Mouse (Mus musculus) liver, embryonic 18 days (tissue): Measurements from ENCODE around the gene Pdcd4. TPM values are rescaled to one million over a fixed set of nuclear protein-coding genes. Genes with fewer than 3 reads are reported as not detected.

Experiments
- polyA plus RNA-seq: library from polyadenylated mRNA; depleted of rRNA; stranded (reverse); fragments of >200 nt; gene quantifications from 2 replicates; pipeline ENCODE4 v1.2.3, GENCODE M21; 2012; rRNA removed

The Pdcd4 gene
- polyA plus RNA-seq: 10.9 and 11.7 TPM in 2 replicates

GRCm38 (mm10) chr19:53892061-53892460 lies at the start of gene Pdcd4:
TSS of gene Pdcd4 (plus strand) at chr19:53892231.

GRCm38 (mm10) chr19:53943802-53944785 lies 52.1 kb downstream of the Pdcd4 start, which contains the start of the genes Shoc2 and Bbip1:
TSS of gene Shoc2 (plus strand) at chr19:53944306.
TSS of gene Bbip1 (minus strand) at chr19:53944627.

Other genes with a start within 250 kb of the Pdcd4 start
- gene Rbm20, start 214.9 kb upstream of the Pdcd4 start, polyA plus RNA-seq: 0.34 and 0.41 TPM in 2 replicates
- 9.9 and 11.0 TPM in 2 replicates for gene Shoc2, start 52.1 kb downstream of the Pdcd4 start, polyA plus RNA-seq
- 23.8 and 26.3 TPM in 2 replicates for gene Bbip1, start 52.4 kb downstream of the Pdcd4 start, polyA plus RNA-seq
- 0.37 and 0.49 TPM in 2 replicates for gene Adra2a, start 151.9 kb downstream of the Pdcd4 start, polyA plus RNA-seq